Mouse (Mus musculus): ENCODE results near the gene Ccnd3. TPM values are rescaled to one million over a fixed set of nuclear protein-coding genes. Genes with fewer than 3 reads are reported as not detected.

Gene Ccnd3
- polyA plus RNA-seq, 1 experiment: 159 TPM

DNA sequence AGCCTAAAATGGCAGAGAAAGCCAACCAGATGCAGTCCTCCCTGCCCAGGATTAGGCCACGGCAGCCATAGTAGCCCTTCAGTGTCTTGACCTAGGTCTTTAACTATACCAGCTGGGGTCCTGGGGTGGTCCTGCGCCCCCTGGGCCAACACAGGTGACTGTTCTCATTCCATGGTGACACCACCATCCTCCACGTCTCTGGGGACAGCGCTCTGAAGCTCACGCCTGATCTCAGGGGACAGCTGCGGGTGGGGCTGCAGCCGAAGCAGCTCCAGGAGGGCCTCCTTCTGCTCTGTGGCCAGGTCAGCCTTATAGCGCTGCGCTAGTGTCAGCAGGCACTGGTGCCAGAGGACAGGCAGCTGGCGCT, 96.5 kb downstream of the Ccnd3 start:
- TF ChIP-seq POLR2A (IDR thresholded peaks at IDR 0.05; ENCODE audit: low read depth, low read length) (no peak), CTCF (IDR thresholded peaks at IDR 0.05; ENCODE audit: borderline replicate concordance, insufficient read depth, low read length) (no peak)
- H3K27ac ChIP-seq (ENCODE audit: insufficient read depth, low read length): no peak overlapping the region
- H3K4me1 ChIP-seq (ENCODE audit: control insufficient read depth, insufficient read depth, low read length): peaks cover 6% of the 10 kb centered on the region
- H3K4me3 ChIP-seq (ENCODE audit: insufficient read depth, low read length): no peak overlapping the region

DNA sequence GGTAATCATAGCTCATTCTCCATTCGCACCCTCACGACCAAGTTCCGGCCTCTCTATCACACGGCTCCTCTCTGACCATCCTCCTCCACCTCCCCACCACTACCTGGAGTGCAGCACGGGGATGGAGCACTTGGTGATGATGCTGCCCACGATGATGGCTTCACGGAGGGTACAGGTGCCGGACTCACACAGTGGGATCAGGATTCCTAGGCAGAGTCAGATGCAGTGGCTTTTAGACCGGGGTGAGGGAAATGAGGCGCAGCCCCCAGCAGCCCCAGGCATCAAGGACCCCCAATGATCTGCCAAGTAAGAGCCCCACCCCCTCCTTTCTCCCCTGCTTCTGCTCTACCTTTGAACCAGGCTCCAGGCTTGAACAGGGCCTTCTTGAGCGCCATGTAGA, 97.4 kb downstream of the Ccnd3 start:
- TF ChIP-seq CTCF (IDR thresholded peaks at IDR 0.05; ENCODE audit: borderline replicate concordance, insufficient read depth, low read length) (no peak), POLR2A (IDR thresholded peaks at IDR 0.05; ENCODE audit: low read depth, low read length) (no peak)
- no peaks in the 10 kb centered on the region for H3K4me1 ChIP-seq (ENCODE audit: control insufficient read depth, insufficient read depth, low read length)
- H3K4me3 ChIP-seq (ENCODE audit: insufficient read depth, low read length): no peak overlapping the region
- no peak overlapping the region for H3K27ac ChIP-seq (ENCODE audit: insufficient read depth, low read length)

DNA sequence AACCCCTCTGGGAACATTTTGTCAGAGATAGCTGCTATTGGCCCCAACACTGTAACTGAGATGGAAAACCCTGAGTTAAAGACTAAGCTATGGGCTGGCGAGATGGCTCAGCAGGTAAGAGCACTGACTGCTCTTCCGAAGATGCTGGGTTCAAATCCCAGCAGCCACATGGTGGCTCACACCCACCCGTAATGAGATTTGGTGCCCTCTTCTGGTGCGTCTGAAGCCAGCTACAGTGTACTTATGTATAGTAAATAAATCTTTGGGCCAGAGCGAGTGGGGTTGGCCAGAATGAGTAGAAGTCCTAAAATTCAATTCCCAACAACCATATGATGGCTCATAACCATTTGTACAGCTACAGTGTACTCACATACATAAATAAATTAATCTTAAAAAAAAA, 101.4 kb downstream of the Ccnd3 start:
- Histone ChIP-seq H3K4me3 (ENCODE audit: insufficient read depth, low read length) (no peak overlapping the region), H3K4me1 (ENCODE audit: control insufficient read depth, insufficient read depth, low read length) (no peaks in the 10 kb centered on the region), H3K27ac (ENCODE audit: insufficient read depth, low read length) (no peak overlapping the region)
- TF ChIP-seq CTCF (IDR thresholded peaks at IDR 0.05; ENCODE audit: borderline replicate concordance, insufficient read depth, low read length) (no peak), POLR2A (IDR thresholded peaks at IDR 0.05; ENCODE audit: low read depth, low read length) (no peak)

DNA sequence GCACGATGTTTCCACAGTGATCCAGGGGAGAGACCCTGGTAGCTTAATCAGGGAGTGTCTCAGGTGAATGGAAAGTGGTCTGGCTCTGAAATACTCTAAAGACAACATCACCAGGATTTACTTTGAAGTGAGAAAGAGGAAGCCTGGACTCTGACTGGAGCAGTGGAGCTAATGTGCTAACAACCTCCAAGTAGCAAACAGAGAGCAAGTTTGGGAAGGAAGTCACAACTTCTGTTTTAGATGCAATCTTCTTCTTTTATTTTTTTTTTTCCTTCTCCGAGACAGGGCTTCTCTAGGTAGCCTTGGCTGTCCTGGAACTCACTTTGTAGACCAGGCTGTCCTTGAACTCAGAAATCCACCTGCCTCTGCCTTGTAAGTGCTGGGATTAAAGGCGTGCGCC, 104.3 kb downstream of the Ccnd3 start:
- H3K4me3 ChIP-seq (ENCODE audit: insufficient read depth, low read length): no peak overlapping the region
- no peaks in the 10 kb centered on the region for H3K4me1 ChIP-seq (ENCODE audit: control insufficient read depth, insufficient read depth, low read length)
- no peak overlapping the region for H3K27ac ChIP-seq (ENCODE audit: insufficient read depth, low read length)
- TF ChIP-seq CTCF (IDR thresholded peaks at IDR 0.05; ENCODE audit: borderline replicate concordance, insufficient read depth, low read length): no peak
- TF ChIP-seq POLR2A (IDR thresholded peaks at IDR 0.05; ENCODE audit: low read depth, low read length): no peak

DNA sequence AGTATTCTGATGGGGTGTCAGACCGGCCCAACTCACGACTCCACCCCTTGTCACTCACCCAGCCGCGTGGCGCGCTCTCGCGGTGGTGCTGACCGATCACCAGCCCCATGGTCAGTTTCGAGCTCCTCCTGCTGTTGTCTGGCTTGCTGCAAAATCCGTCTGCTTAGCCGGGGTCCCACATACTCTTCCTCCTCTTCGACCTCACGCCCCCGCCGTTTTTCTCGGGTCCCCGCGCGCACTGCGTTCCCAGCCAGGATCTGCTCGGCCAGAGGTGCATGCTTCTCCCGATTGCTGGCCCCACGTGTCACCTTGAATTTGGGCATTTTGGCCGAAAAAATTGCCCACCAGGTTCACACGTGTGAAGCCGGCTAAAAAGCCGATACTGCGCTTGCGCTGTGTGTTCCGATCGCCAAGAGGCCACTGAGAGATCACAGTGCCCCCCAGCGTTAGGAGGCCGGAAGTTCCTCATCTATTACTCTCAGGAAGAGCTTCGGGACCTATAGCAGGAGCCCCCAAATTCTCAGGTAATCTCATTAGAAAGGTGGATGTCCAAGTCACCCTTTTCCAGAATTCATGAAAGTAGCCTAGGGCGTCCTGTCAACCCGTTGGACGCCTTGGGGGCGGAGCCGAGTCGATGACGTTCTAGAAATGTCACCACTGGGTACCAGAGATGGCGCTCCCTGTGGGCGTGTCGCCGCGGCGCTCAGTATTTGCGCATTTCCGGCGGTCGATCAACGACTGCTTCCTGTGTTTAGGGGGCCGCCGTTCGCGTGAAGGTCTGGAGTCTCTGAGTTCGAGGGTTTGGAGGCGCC, 106.2 kb downstream of the Ccnd3 start, which contains the start of the genes Bysl, Med20 and Gm20517:
Gene Bysl, minus strand, starts transcription at position 644 of the 812 bp plus-strand sequence.
Gene Med20, plus strand, starts transcription at position 734 of the 812 bp plus-strand sequence.
Gene Gm20517, plus strand, starts transcription at position 741 of the 812 bp plus-strand sequence.
- Histone ChIP-seq H3K27ac (ENCODE audit: insufficient read depth, low read length) (peak within 1 kb of the TSS; percentile 85), H3K4me1 (ENCODE audit: control insufficient read depth, insufficient read depth, low read length) (no peaks in the 10 kb centered on the region), H3K4me3 (ENCODE audit: insufficient read depth, low read length) (peak within 1 kb of the TSS; percentile 82)
- TF ChIP-seq POLR2A (IDR thresholded peaks at IDR 0.05; ENCODE audit: low read depth, low read length) (peak; percentile 78), CTCF (IDR thresholded peaks at IDR 0.05; ENCODE audit: borderline replicate concordance, insufficient read depth, low read length) (peak; percentile 63; the same call in 1 of the 2 replicates)

DNA sequence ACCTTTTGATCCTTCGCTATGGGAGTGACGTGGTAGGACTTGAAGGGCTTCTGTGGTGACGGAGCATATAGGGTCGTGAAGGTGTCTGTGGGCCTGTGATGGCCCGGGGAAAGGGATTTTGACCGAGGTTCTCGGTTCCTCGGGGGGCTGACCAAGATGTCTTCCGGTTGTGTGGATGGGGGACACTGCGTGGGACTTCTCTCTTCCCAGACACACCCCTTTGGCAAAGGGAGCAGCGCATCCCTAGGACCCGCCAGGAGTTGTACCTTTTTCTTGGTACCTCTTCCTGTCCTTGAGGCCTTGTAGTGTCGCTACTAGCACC, 106.8 kb downstream of the Ccnd3 start:
- TF ChIP-seq POLR2A (IDR thresholded peaks at IDR 0.05; ENCODE audit: low read depth, low read length) (no peak), CTCF (IDR thresholded peaks at IDR 0.05; ENCODE audit: borderline replicate concordance, insufficient read depth, low read length) (no peak)
- Histone ChIP-seq H3K4me3 (ENCODE audit: insufficient read depth, low read length) (peak overlapping the region; percentile 82), H3K4me1 (ENCODE audit: control insufficient read depth, insufficient read depth, low read length) (no peaks in the 10 kb centered on the region), H3K27ac (ENCODE audit: insufficient read depth, low read length) (peak overlapping the region; percentile 20; the same call in 1 of the 2 replicates)

DNA sequence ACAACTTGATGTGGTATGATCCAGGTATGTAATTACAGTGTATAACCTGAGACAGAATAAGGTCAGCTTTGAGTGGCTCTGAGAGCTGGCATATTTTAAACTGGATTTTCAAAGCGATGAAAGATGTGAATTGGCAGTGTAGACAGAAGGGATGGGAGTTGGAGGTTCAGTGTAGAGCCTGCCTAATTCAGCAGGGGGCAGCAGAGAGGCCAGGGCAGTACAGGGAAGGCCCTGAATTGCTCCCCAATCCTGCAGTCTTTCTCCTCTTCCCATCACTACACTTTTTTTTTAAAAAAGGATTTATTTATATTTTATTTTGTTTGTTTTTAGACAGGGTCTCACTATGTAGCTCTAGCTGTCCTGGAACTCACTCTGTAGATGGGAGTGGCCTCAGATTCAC, 109.2 kb downstream of the Ccnd3 start:
- Histone ChIP-seq H3K27ac (ENCODE audit: insufficient read depth, low read length) (no peak overlapping the region), H3K4me3 (ENCODE audit: insufficient read depth, low read length) (no peak overlapping the region), H3K4me1 (ENCODE audit: control insufficient read depth, insufficient read depth, low read length) (no peaks in the 10 kb centered on the region)
- TF ChIP-seq CTCF (IDR thresholded peaks at IDR 0.05; ENCODE audit: borderline replicate concordance, insufficient read depth, low read length) (peak; percentile 56; the same call in 1 of the 2 replicates), POLR2A (IDR thresholded peaks at IDR 0.05; ENCODE audit: low read depth, low read length) (no peak)

DNA sequence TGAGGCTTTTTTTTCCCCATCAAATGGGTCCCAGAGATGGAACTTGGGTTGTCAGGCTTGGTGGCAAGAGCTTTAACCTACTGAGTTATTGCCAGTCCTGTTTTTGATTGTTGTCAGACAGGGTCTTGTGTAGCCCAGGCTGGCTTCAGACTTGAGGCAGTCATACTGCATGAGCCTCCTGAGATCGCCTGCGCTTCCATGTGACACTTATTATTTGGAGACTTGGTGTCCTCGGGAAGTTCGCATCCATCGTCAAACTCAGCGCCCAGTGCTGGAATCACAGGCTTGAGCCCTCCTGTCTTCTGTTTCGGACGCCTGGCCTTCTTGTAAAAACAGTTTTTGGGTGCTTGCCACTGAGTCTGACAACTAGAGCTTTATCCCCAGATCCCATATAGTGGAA, 111.3 kb downstream of the Ccnd3 start:
- TF ChIP-seq POLR2A (IDR thresholded peaks at IDR 0.05; ENCODE audit: low read depth, low read length): no peak
- TF ChIP-seq CTCF (IDR thresholded peaks at IDR 0.05; ENCODE audit: borderline replicate concordance, insufficient read depth, low read length): no peak
- Histone ChIP-seq H3K27ac (ENCODE audit: insufficient read depth, low read length) (no peak overlapping the region), H3K4me3 (ENCODE audit: insufficient read depth, low read length) (no peak overlapping the region), H3K4me1 (ENCODE audit: control insufficient read depth, insufficient read depth, low read length) (no peaks in the 10 kb centered on the region)

DNA sequence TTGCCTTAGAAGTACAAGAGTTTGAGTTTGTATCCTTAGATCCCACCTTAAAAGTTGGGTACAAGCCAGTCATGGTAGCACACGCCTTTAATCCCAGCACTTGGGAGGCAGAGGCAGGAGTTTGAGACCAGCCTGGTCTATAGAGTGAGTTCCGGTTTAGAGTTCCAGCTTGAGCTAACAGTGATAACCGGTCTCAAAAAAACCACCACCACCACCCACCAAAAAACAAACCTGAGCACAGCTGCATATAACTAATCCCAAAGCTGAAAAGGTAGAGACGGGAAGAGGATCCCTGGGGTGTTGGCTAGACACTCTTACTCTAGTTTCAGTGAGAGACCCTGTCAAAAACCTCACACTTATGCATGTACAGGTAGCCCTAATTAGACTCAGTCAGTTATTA, 111.8 kb downstream of the Ccnd3 start:
- no peak for TF ChIP-seq POLR2A (IDR thresholded peaks at IDR 0.05; ENCODE audit: low read depth, low read length)
- TF ChIP-seq CTCF (IDR thresholded peaks at IDR 0.05; ENCODE audit: borderline replicate concordance, insufficient read depth, low read length): no peak
- no peaks in the 10 kb centered on the region for H3K4me1 ChIP-seq (ENCODE audit: control insufficient read depth, insufficient read depth, low read length)
- no peak overlapping the region for H3K4me3 ChIP-seq (ENCODE audit: insufficient read depth, low read length)
- no peak overlapping the region for H3K27ac ChIP-seq (ENCODE audit: insufficient read depth, low read length)

DNA sequence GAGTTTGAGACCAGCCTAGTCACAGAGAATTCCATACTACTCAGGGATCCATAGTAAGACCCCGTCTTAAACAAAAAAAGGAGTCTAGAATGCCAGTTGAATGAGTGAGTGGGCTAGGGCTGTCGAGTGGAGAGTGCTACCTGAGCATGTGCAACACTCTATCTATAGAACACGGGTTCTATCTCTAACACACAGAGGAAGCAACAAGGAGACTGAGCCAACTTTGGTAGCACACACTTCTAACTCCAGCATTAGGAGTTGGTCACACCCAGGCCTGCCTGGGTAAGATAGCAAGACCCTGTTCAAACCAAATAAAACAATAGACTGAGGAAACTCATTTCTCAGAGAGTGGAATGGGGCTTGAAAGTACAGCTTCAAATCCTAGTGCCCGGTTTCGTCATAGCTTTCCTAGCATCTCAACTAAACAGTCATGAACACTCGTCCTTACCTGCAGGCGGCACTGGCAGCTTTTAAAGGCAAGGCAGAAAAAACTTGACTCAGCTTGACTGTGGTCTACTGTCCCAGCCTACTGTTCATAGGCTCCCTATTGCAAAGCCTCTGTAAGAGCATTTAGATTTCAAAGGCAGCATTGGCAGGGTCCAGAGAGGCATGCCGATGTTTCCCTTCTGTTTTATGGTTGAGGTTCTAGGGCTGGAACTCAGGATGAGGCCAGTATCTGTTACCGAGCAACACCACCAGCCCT, 112.9 kb downstream of the Ccnd3 start:
- no peaks in the 10 kb centered on the region for H3K4me1 ChIP-seq (ENCODE audit: control insufficient read depth, insufficient read depth, low read length)
- no peak overlapping the region for H3K4me3 ChIP-seq (ENCODE audit: insufficient read depth, low read length)
- no peak overlapping the region for H3K27ac ChIP-seq (ENCODE audit: insufficient read depth, low read length)
- no peak for TF ChIP-seq POLR2A (IDR thresholded peaks at IDR 0.05; ENCODE audit: low read depth, low read length)
- no peak for TF ChIP-seq CTCF (IDR thresholded peaks at IDR 0.05; ENCODE audit: borderline replicate concordance, insufficient read depth, low read length)
